Mouse (Mus musculus): ENCODE measurements around the gene Mapre3. TPM values are rescaled to one million over a fixed set of nuclear protein-coding genes. Genes with fewer than 3 reads are reported as not detected.

The Mapre3 gene
- polyA plus RNA-seq (2015; fragmentation: Nextera tagmentation; extraction: Ambion mirVana) = 30.7 and 33.0 TPM in 2 replicates

DNA sequence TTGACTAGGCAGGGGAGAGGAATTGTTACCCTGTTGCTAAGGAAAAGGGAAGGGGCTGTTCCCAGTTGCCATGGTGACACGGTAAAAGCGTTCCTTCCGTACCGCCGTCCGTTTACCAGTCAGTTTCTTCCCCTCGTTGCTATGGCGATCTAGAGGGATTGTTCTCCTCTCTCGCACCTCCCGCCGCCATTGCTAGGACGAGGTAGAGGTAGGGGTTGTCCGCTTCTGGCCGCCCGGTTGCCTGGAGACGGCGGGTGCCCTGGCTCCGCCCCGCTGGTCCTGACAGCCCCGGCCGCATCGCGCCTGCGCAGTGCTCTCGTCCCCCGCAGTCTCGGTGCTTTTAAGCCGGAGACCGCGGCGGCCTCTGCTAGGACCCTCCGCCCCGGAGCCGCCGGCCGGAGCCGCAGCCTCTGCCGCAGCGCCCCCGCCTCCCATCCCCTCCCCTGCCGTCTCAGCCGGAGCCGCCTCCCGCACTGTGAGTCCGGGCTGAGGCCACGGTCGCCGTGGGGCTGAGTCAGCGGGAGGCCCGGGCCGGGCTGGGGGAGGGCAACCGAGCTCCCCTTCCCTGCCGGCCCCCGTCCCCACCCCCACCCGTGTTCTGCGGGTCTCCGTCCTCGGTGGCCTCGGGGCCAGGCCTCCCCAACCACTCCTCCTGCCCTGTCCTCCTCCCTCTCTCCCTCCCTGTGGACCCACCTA lies at the start of gene Mapre3:
Mapre3 (plus strand) TSS at position 218 of the 696 bp plus-strand sequence.
- Histone ChIP-seq H3K27me3 (peaks cover 12% of the 10 kb centered on the region; the same call in 1 of the 2 replicates), H3K4me2 (replicated peaks) (peak within 1 kb of the TSS; percentile 85), H3K4me3 (peak within 1 kb of the TSS; percentile 80), H3K36me3 (no peaks in the 10 kb centered on the region), H3K9ac (peak within 1 kb of the TSS; percentile 82), H3K9me3 (no peaks in the 10 kb centered on the region), H3K27ac (peak within 1 kb of the TSS; percentile 52), H3K4me1 (peaks cover 27% of the 10 kb centered on the region)
- WGBS = under 1% methylated on average over 54 of the region's 59 CpGs
- ATAC-seq (ENCODE audit: low FRiP score, low read depth) = peak; percentile 98

DNA sequence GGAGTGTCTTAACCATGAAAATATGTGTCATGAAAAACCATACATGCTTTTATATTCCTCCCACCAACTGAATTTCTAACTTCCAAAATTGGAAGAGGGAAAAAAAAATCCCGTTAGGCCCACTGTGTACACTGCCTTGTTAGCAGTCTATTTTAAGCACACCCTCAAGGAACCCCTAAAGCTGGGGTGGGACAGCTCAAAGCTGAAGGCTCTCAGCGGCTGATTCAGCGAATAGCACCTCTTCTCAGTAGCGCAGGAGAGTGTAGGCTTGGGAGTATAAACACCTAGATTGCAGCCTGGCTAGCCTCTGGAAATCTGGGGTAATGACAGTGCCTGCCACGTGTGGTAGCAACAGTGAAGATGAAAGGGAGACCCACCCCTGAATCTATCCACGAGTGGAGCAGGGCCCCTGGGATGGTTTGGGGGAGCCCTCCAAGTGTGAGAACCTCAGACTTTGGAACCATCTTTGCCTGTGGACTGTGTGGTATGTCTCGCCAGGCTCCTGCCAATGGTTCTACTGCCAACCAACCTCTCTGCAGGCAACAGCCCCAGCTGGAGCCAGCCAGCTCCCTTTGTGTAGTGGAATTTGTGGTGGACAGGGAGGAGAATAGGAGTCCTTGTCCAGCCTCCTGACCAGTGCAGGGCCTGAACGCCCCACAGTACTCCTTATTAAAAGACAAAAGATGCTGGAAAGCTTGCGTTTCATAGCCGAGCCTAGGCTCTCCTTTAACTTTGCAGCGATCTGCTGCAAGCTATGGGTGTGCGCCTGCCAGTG lies 48.7 kb upstream of the Mapre3 start:
- Histone ChIP-seq H3K9me3 (no peaks in the 10 kb centered on the region), H3K4me2 (replicated peaks) (no peak overlapping the region), H3K27me3 (no peaks in the 10 kb centered on the region), H3K4me3 (no peak overlapping the region), H3K4me1 (peaks cover 7% of the 10 kb centered on the region; the same call in 1 of the 2 replicates), H3K9ac (no peak overlapping the region), H3K27ac (no peak overlapping the region), H3K36me3 (no peaks in the 10 kb centered on the region)
- no peak for ATAC-seq (ENCODE audit: low FRiP score, low read depth)
- WGBS = 73% methylated on average over 12 of the region's 12 CpGs

DNA sequence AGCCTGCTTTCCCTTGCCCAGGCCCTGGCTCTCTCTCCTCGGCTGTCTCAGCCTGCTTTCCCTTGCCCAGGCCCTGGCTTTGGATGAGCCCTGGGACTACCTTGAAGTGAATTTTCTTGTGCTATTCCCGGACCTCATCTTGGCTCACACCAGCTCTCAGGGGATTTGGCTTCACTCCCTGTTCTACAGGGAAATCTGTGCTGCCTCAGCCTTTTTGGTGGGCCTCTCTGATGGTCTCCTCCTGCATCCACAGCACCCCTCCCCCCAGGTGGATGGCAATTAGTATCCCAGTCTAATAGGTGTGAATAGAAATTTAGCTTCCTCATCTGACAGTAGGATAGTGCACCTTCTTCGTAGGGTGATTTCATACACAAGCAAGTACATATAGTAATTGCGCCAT lies 46.4 kb upstream of the Mapre3 start:
- ATAC-seq (ENCODE audit: low FRiP score, low read depth) = no peak
- Histone ChIP-seq H3K4me2 (replicated peaks) (no peak overlapping the region), H3K4me1 (peaks cover 7% of the 10 kb centered on the region; the same call in 1 of the 2 replicates), H3K36me3 (no peaks in the 10 kb centered on the region), H3K27ac (no peak overlapping the region), H3K9me3 (no peaks in the 10 kb centered on the region), H3K9ac (0 out of 2 replicates have a peak overlapping the region, but pooled peaks have one; percentile 43), H3K27me3 (no peaks in the 10 kb centered on the region), H3K4me3 (no peak overlapping the region)
- 74% methylated on average over 4 of the region's 4 CpGs for WGBS

DNA sequence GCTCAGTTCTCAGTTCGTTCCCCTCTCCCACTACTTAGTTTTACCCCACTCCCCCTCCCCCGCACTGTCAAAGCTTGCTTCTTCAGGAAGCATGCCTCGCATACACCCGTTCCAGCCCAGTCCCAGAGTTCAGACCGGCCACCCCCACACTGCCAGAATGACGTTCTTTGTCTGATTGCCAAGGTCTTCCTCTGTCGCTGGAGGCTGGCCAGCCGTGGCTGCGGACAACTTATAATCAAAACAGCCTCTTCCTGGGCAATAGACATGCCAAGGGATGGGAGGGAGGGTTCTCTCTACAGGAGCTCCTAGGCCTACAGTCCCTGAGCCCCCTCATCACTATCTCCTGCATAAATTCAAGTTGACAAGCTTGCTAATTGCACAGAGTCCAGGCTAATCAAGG lies 45.8 kb upstream of the Mapre3 start:
- Histone ChIP-seq H3K4me1 (peaks cover 7% of the 10 kb centered on the region; the same call in 1 of the 2 replicates), H3K27me3 (no peaks in the 10 kb centered on the region), H3K9me3 (no peaks in the 10 kb centered on the region), H3K36me3 (no peaks in the 10 kb centered on the region), H3K27ac (no peak overlapping the region), H3K4me2 (replicated peaks) (no peak overlapping the region), H3K4me3 (no peak overlapping the region), H3K9ac (no peak overlapping the region)
- WGBS = 37% methylated on average over 9 of the region's 9 CpGs
- peak; percentile 44; the same call in 1 of the 2 replicates for ATAC-seq (ENCODE audit: low FRiP score, low read depth)

DNA sequence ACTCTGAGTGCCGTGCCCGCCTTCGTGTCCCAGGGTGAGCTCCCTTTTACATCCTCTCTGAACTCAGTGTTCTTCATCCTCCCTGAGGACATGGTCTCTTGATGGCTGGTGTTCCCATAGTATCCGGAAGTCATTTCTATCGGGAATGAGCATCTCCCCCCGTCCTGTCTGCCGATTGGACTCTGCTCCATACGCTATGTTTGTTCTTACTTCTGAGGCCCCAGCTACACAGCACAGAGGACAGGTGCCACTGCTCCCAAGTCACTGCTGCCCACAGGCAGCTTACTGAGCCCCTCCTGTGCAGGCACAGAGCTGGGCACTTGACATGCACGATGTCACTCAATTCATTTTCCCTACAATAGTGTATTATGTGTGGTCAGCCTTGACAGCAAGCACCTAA lies 45.4 kb upstream of the Mapre3 start:
- Histone ChIP-seq H3K36me3 (no peaks in the 10 kb centered on the region), H3K9ac (no peak overlapping the region), H3K27ac (no peak overlapping the region), H3K9me3 (no peaks in the 10 kb centered on the region), H3K4me2 (replicated peaks) (no peak overlapping the region), H3K4me1 (peaks cover 7% of the 10 kb centered on the region; the same call in 1 of the 2 replicates), H3K4me3 (no peak overlapping the region), H3K27me3 (peaks cover 3% of the 10 kb centered on the region)
- 82% methylated on average over 9 of the region's 9 CpGs for WGBS
- no peak for ATAC-seq (ENCODE audit: low FRiP score, low read depth)

DNA sequence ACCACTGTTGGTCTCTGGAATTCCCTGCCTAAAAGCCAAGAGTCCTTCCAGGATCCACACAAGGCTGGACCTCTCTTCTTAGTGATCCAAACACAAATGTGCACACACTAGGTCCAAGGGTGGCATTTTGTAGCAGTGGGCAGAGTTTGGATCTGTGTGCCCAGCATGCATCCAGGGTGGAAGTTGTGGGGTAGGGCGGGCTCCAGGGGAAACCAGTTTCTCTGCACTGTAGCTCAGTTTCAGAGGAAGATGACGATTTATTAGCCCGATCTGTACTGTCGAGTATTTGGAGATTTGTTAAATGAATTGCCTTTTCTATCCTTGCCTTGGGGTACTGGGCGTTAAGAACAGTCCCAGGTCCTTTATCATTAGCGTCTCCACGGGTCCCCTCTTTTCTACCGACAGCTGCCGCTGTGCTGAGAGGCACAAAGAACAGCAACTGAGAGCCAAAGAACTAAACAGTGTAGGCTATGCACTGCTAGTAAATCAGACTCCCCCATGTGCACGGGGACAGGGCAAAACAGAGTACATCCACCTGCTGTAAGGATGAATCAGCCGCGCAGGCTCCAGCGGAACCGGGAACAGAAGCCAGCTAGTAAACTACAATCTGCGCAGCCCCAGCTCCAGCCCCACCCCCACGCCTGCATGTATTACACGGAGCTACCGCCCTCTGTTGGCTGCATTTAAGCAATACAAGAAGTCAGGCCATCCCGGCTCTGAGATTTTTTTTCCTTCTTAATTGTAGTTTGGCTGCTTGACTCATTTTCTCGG lies 39.7 kb upstream of the Mapre3 start:
- ATAC-seq (ENCODE audit: low FRiP score, low read depth) = peak; percentile 71; the same call in 1 of the 2 replicates
- no peaks in the 10 kb centered on the region for H3K36me3 ChIP-seq
- no peaks in the 10 kb centered on the region for H3K4me1 ChIP-seq
- H3K9ac ChIP-seq = 0 out of 2 replicates have a peak overlapping the region, but pooled peaks have one; percentile 43
- no peaks in the 10 kb centered on the region for H3K9me3 ChIP-seq
- 10% methylated on average over 20 of the region's 20 CpGs for WGBS
- peak overlapping the region; percentile 67 for H3K4me2 ChIP-seq (replicated peaks)
- H3K4me3 ChIP-seq = peak overlapping the region; percentile 33
- peaks cover 12% of the 10 kb centered on the region for H3K27me3 ChIP-seq
- no peak overlapping the region for H3K27ac ChIP-seq

DNA sequence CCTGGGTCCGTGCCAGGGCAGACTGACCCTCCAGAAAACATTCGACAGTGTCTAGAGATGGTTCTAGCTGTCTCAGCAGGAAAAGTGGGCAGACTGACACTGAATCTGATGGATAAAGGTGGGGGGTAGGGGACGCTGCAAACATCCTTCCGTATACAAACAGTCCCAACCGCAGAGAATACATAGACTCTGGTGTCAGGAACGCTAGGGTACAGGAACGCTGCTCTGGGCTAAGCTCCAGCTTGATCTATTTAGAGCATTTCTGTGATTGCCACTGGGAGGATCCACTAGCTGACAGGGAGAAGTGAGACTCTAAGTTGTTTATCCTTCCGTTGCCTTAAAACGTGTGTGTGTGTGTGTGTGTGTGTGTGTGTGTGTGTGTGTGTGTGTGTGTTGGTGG lies 33.7 kb upstream of the Mapre3 start:
- Histone ChIP-seq H3K27ac (no peak overlapping the region), H3K4me1 (peaks cover 3% of the 10 kb centered on the region; the same call in 1 of the 2 replicates), H3K4me2 (replicated peaks) (no peak overlapping the region), H3K9me3 (no peaks in the 10 kb centered on the region), H3K4me3 (no peak overlapping the region), H3K9ac (no peak overlapping the region), H3K27me3 (no peaks in the 10 kb centered on the region), H3K36me3 (no peaks in the 10 kb centered on the region)
- no peak for ATAC-seq (ENCODE audit: low FRiP score, low read depth)
- 78% methylated on average over 9 of the region's 9 CpGs for WGBS

DNA sequence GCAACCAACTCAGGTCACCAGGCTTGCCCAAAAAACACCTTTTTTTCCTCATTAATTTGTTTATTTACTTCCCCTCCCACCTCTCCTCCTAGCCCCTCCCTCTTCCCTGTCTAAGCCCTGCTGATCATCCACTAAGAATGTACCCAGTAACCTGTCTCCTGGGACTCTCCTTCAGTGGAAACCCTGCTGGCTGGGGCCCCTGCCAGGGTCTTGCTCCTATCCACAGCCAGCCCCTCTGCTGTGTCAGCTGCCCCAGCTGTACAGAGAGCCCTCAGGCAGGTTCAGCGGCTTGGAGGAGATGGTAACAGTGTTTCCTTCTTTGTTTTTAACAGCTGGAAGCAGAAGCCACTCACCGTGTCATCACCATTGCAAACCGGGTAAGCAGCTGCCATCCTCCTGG lies 33.3 kb upstream of the Mapre3 start:
- ATAC-seq (ENCODE audit: low FRiP score, low read depth) = no peak
- no peaks in the 10 kb centered on the region for H3K27me3 ChIP-seq
- 77% methylated on average over 3 of the region's 3 CpGs for WGBS
- no peaks in the 10 kb centered on the region for H3K36me3 ChIP-seq
- H3K4me2 ChIP-seq (replicated peaks) = no peak overlapping the region
- peaks cover 3% of the 10 kb centered on the region; the same call in 1 of the 2 replicates for H3K4me1 ChIP-seq
- H3K27ac ChIP-seq = no peak overlapping the region
- H3K9ac ChIP-seq = no peak overlapping the region
- no peaks in the 10 kb centered on the region for H3K9me3 ChIP-seq
- H3K4me3 ChIP-seq = no peak overlapping the region

DNA sequence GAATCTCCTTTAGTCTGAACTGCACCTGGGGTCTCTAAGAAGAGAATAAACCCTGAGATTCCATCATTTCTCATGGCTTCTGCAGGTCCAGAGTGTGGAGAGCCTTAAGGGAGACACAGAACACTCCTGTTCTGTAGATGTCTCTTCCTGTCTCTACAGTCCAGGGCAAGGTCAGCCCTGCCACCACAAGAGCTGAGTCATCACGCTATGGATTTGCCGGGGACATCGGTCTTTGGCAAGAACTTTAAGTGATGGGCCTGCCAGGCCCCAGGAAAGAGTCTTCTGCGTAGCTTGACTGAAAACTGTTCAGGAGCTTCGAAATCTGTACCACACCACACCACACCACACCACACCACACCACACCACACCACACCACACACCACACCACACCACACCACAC lies 27.1 kb upstream of the Mapre3 start:
- H3K27me3 ChIP-seq = no peaks in the 10 kb centered on the region
- H3K9me3 ChIP-seq = no peaks in the 10 kb centered on the region
- WGBS = 87% methylated on average over 5 of the region's 5 CpGs
- H3K4me1 ChIP-seq = no peaks in the 10 kb centered on the region
- H3K4me3 ChIP-seq = no peak overlapping the region
- H3K4me2 ChIP-seq (replicated peaks) = no peak overlapping the region
- H3K9ac ChIP-seq = no peak overlapping the region
- no peaks in the 10 kb centered on the region for H3K36me3 ChIP-seq
- H3K27ac ChIP-seq = no peak overlapping the region
- no peak for ATAC-seq (ENCODE audit: low FRiP score, low read depth)

DNA sequence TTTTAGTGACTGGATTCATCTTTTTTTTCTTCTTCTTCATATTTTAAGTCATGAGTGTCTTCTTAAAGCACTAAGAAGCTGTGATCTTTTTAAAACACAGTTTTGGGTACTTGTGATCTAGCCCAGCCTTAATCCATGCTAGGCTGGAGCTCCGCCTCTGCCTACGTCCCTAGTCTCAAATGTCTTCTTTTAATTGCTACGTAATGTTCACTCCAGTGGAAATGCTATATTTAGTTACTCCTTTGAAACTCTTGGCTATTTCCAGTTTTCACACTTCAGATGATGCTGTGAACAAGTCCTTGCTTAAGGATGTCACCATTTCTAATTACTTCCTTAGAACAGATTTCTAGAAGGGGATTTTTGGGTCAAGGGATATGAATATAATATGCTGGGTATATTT lies 24.4 kb upstream of the Mapre3 start:
- 76% methylated on average over 3 of the region's 3 CpGs for WGBS
- Histone ChIP-seq H3K9ac (no peak overlapping the region), H3K36me3 (no peaks in the 10 kb centered on the region), H3K27ac (no peak overlapping the region), H3K4me3 (no peak overlapping the region), H3K4me2 (replicated peaks) (no peak overlapping the region), H3K27me3 (no peaks in the 10 kb centered on the region), H3K4me1 (no peaks in the 10 kb centered on the region), H3K9me3 (no peaks in the 10 kb centered on the region)
- no peak for ATAC-seq (ENCODE audit: low FRiP score, low read depth)

DNA sequence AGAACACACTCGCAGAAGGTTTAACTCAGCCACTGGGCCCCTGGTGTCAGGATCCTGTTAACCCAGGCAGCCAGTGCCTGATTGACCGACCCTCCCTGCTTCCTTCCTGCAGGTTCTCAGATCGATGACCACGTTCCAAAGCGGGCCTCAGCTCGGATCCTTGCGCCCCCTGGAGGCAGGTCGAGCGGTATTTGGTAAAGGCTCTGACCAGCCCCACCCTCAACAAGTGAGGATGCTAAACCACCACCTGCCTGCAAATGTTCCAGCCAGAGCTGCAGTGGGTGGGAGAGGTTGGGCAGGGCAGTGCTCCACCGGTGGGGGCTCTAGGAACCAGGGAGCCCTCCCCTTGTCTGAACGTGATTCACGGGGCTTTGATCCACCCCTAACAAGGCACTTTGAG lies 18.3 kb upstream of the Mapre3 start:
- no peak overlapping the region for H3K4me3 ChIP-seq
- WGBS = 11% methylated on average over 12 of the region's 12 CpGs
- ATAC-seq (ENCODE audit: low FRiP score, low read depth) = peak; percentile 34; the same call in 1 of the 2 replicates
- H3K27me3 ChIP-seq = no peaks in the 10 kb centered on the region
- no peak overlapping the region for H3K27ac ChIP-seq
- no peaks in the 10 kb centered on the region for H3K9me3 ChIP-seq
- no peak overlapping the region for H3K9ac ChIP-seq
- no peaks in the 10 kb centered on the region for H3K36me3 ChIP-seq
- no peak overlapping the region for H3K4me2 ChIP-seq (replicated peaks)
- no peaks in the 10 kb centered on the region for H3K4me1 ChIP-seq

DNA sequence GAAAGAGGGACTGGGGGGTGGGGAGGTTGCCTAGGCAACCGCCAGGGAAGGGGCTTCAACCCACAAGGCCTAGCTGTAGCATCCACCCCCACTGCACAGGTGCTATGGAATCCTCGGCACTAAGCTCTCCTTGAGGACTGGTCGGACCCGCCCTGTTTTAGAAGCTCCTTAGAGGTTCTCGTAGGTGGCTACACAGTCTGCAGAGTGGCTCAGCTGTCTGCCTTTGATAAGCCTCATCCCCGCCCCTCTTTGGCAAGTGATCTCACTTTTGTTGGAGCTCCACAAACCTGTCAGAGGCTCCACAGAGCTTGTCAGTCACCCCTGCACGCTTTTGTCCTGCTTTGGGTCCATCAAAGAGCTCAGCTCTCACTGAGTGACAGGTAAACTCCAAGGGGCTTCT lies 17.0 kb upstream of the Mapre3 start:
- H3K27me3 ChIP-seq = no peaks in the 10 kb centered on the region
- no peak overlapping the region for H3K9ac ChIP-seq
- H3K36me3 ChIP-seq = no peaks in the 10 kb centered on the region
- H3K4me3 ChIP-seq = no peak overlapping the region
- no peak for ATAC-seq (ENCODE audit: low FRiP score, low read depth)
- H3K9me3 ChIP-seq = no peaks in the 10 kb centered on the region
- no peak overlapping the region for H3K4me2 ChIP-seq (replicated peaks)
- H3K27ac ChIP-seq = no peak overlapping the region
- 70% methylated on average over 7 of the region's 7 CpGs for WGBS
- H3K4me1 ChIP-seq = no peaks in the 10 kb centered on the region

Measured in limb, embryonic 13.5 days (tissue).